Mouse (Mus musculus) MEL (cell line): ENCODE results near the gene Hsd17b14. TPM values are rescaled to one million over a fixed set of nuclear protein-coding genes. Genes with fewer than 3 reads are reported as not detected.

ENCODE experiments used
- DNase-seq: peaks from one replicate; pipeline ENCODE4 v3.0.0; 2011; ENCODE audit warnings: low read depth, low spot score
- H3K27ac ChIP-seq: 2 replicates; pipeline ENCODE4 v1.5.1; 2012; ENCODE audit warnings: low read depth, mild to moderate bottlenecking, control low read depth, low read length, moderate library complexity; ENCODE audit not compliant: control insufficient read depth
- H3K27me3 ChIP-seq, 2 experiments: fragments of 150-350 bp in 1 of 2; sonication (generic) in 1 of 2; 2 replicates each; pipeline ENCODE4 v1.6.1; 2012; ENCODE audit warnings: low read length in 2 of 2, mild to moderate bottlenecking in 2 of 2, improper control_type of control experiment in 1 of 2, moderate library complexity in 1 of 2; ENCODE audit not compliant: insufficient read depth in 2 of 2, control insufficient read depth in 1 of 2
- H3K36me3 ChIP-seq, 2 experiments: 2 replicates each; pipeline ENCODE4 v1.6.1; 2012 to 2014; ENCODE audit warnings: low read length in 2 of 2, improper control_type of control experiment in 1 of 2, inconsistent platforms in 1 of 2, mild to moderate bottlenecking in 1 of 2; ENCODE audit not compliant: insufficient read depth in 2 of 2, control insufficient read depth in 1 of 2
- H3K4me1 ChIP-seq, 2 experiments: fragments of 150-350 bp in 1 of 2; sonication (generic) in 1 of 2; 2 replicates each; pipeline ENCODE4 v1.6.1; 2012; ENCODE audit warnings: low read length in 2 of 2, improper control_type of control experiment in 1 of 2, mild to moderate bottlenecking in 1 of 2; ENCODE audit not compliant: insufficient read depth in 2 of 2, control insufficient read depth in 1 of 2
- H3K4me3 ChIP-seq, 2 experiments: fragments of 150-350 bp in 1 of 2; sonication (generic) in 1 of 2; 2 replicates each; pipeline ENCODE4 v1.5.1; 2012; ENCODE audit warnings: low read depth in 2 of 2, low read length in 2 of 2, mild to moderate bottlenecking in 2 of 2, moderate library complexity in 2 of 2, control low read depth in 1 of 2, improper control_type of control experiment in 1 of 2; ENCODE audit not compliant: control insufficient read depth in 1 of 2, insufficient read depth in 1 of 2
- H3K79me2 ChIP-seq: 2 replicates; pipeline ENCODE4 v1.6.1; 2012; ENCODE audit warnings: mild to moderate bottlenecking, low read length, moderate library complexity; ENCODE audit not compliant: control insufficient read depth, poor library complexity, insufficient read depth
- H3K9ac ChIP-seq: 2 replicates; pipeline ENCODE4 v1.6.1; 2012; ENCODE audit warnings: low read depth, mild to moderate bottlenecking, control low read depth, low read length, moderate library complexity; ENCODE audit not compliant: control insufficient read depth, poor library complexity, severe bottlenecking
- H3K9me3 ChIP-seq: fragments of 150-350 bp; sonication (generic); replicated peaks from 2 replicates; pipeline ENCODE4 v1.6.1; 2012; ENCODE audit warnings: mild to moderate bottlenecking, low read length, improper control_type of control experiment, moderate library complexity; ENCODE audit not compliant: insufficient read depth
- CHD1 ChIP-seq: IDR thresholded peaks from 2 replicates; pipeline ENCODE4 v1.6.1; 2012; ENCODE audit warnings: low read depth, mild to moderate bottlenecking, inconsistent platforms, low read length, improper control_type of control experiment
- E2F4 ChIP-seq: IDR thresholded peaks from 2 replicates; pipeline ENCODE4 v1.6.1; 2011; ENCODE audit warnings: low read depth, low read length, improper control_type of control experiment, borderline replicate concordance
- ELF1 ChIP-seq: IDR thresholded peaks from 2 replicates; pipeline ENCODE4 v1.6.1; 2014; ENCODE audit warnings: low read depth, mild to moderate bottlenecking, inconsistent platforms, low read length, improper control_type of control experiment, moderate library complexity
- ETS1 ChIP-seq: IDR thresholded peaks from 2 replicates; pipeline ENCODE4 v1.6.1; 2012; ENCODE audit warnings: low read depth, mild to moderate bottlenecking, inconsistent platforms, low read length, improper control_type of control experiment, moderate library complexity
- GABPA ChIP-seq: IDR thresholded peaks from 2 replicates; pipeline ENCODE4 v1.6.1; 2012; ENCODE audit warnings: low read depth, mild to moderate bottlenecking, inconsistent platforms, low read length, improper control_type of control experiment, moderate library complexity
- GATA1 ChIP-seq: IDR thresholded peaks from 2 replicates; pipeline ENCODE4 v1.6.1; 2011; ENCODE audit warnings: low read depth, low read length, improper control_type of control experiment
- JUND ChIP-seq: IDR thresholded peaks from 2 replicates; pipeline ENCODE4 v1.6.1; 2011; ENCODE audit warnings: low read depth, mild to moderate bottlenecking, improper control_type of control experiment, low read length
- MAX ChIP-seq: IDR thresholded peaks from 2 replicates; pipeline ENCODE4 v1.6.1; 2011; ENCODE audit warnings: low read length, improper control_type of control experiment
- MEF2A ChIP-seq: IDR thresholded peaks from 2 replicates; pipeline ENCODE4 v1.6.1; 2014; ENCODE audit warnings: low read depth, mild to moderate bottlenecking, inconsistent platforms, low read length, improper control_type of control experiment; ENCODE audit not compliant: poor library complexity, insufficient replicate concordance, severe bottlenecking; ENCODE audit errors: extremely low read depth
- MXI1 ChIP-seq: IDR thresholded peaks from 2 replicates; pipeline ENCODE4 v1.6.1; 2011; ENCODE audit warnings: mild to moderate bottlenecking, low read depth, low read length, improper control_type of control experiment
- MYB ChIP-seq: IDR thresholded peaks from 2 replicates; pipeline ENCODE4 v1.6.1; 2011; ENCODE audit warnings: mild to moderate bottlenecking, low read depth, low read length, improper control_type of control experiment
- MYC ChIP-seq: IDR thresholded peaks from 2 replicates; pipeline ENCODE4 v1.6.1; 2011; ENCODE audit warnings: low read depth, mild to moderate bottlenecking, low read length, improper control_type of control experiment, moderate library complexity
- POLR2A ChIP-seq, 2 experiments: IDR thresholded peaks; 2 replicates each; pipeline ENCODE4 v1.6.1; 2011 to 2012; ENCODE audit warnings: low read length in 2 of 2, mild to moderate bottlenecking in 2 of 2, control low read depth in 1 of 2, improper control_type of control experiment in 1 of 2, low read depth in 1 of 2, moderate library complexity in 1 of 2; ENCODE audit not compliant: control insufficient read depth in 1 of 2, insufficient read depth in 1 of 2, poor library complexity in 1 of 2
- SIN3A ChIP-seq: IDR thresholded peaks from 2 replicates; pipeline ENCODE4 v1.6.1; 2012; ENCODE audit warnings: low read length, improper control_type of control experiment, inconsistent platforms
- TAL1 ChIP-seq: IDR thresholded peaks from 2 replicates; pipeline ENCODE4 v1.6.1; 2012; ENCODE audit warnings: mild to moderate bottlenecking, inconsistent platforms, low read length, moderate library complexity, mixed read lengths
- TCF12 ChIP-seq: IDR thresholded peaks from 2 replicates; pipeline ENCODE4 v1.6.1; 2014; ENCODE audit warnings: low read depth, mild to moderate bottlenecking, inconsistent platforms, low read length, improper control_type of control experiment, moderate library complexity
- UBTF ChIP-seq: IDR thresholded peaks from 2 replicates; pipeline ENCODE4 v1.6.1; 2012; ENCODE audit warnings: low read depth, mild to moderate bottlenecking, inconsistent platforms, low read length, improper control_type of control experiment, moderate library complexity, borderline replicate concordance; ENCODE audit not compliant: insufficient read depth
- USF1 ChIP-seq: IDR thresholded peaks from 2 replicates; pipeline ENCODE4 v1.6.1; 2014; ENCODE audit warnings: low read depth, mild to moderate bottlenecking, inconsistent platforms, low read length, improper control_type of control experiment, moderate library complexity
- USF2 ChIP-seq, 2 experiments: IDR thresholded peaks; 2 replicates each; pipeline ENCODE4 v1.6.1; 2011 to 2012; ENCODE audit warnings: improper control_type of control experiment in 2 of 2, low read length in 2 of 2, borderline replicate concordance in 1 of 2, inconsistent platforms in 1 of 2, low read depth in 1 of 2, mild to moderate bottlenecking in 1 of 2; ENCODE audit not compliant: insufficient read depth in 1 of 2
- ZKSCAN1 ChIP-seq: IDR thresholded peaks from 2 replicates; pipeline ENCODE4 v1.6.1; 2012; ENCODE audit warnings: low read depth, mild to moderate bottlenecking, inconsistent platforms, low read length, improper control_type of control experiment, moderate library complexity
- ZMIZ1 ChIP-seq: IDR thresholded peaks from 2 replicates; pipeline ENCODE4 v1.6.1; 2012; ENCODE audit warnings: low read depth, mild to moderate bottlenecking, inconsistent platforms, low read length, improper control_type of control experiment, moderate library complexity
- ZNF384 ChIP-seq: IDR thresholded peaks from 2 replicates; pipeline ENCODE4 v1.6.1; 2012; ENCODE audit warnings: low read depth, mild to moderate bottlenecking, inconsistent platforms, low read length, improper control_type of control experiment
- polyA plus RNA-seq, 2 experiments: library from polyadenylated mRNA; stranded (reverse) in 1 of 2; unstranded in 1 of 2; fragments of >175 nt in 1 of 2; fragments of >200 nt in 1 of 2; gene quantifications; 2 replicates each; pipeline versions ENCODE4 v1.2.1 to v1.2.4; 2012; ENCODE audit warnings: low replicate concordance in 2 of 2, low read depth in 1 of 2; ENCODE audit not compliant: insufficient read length in 2 of 2, insufficient read depth in 1 of 2, missing spikeins in 1 of 2
- total RNA-seq: library from RNA; depleted of rRNA; stranded (reverse); fragments of 300-350 nt; gene quantifications from 2 replicates; pipeline ENCODE4 v1.2.3, GENCODE M21; 2012

The Hsd17b14 gene
- total and polyA plus RNA-seq, 3 experiments = 2.0 to 9.3 TPM; not detected in 1

DNA sequence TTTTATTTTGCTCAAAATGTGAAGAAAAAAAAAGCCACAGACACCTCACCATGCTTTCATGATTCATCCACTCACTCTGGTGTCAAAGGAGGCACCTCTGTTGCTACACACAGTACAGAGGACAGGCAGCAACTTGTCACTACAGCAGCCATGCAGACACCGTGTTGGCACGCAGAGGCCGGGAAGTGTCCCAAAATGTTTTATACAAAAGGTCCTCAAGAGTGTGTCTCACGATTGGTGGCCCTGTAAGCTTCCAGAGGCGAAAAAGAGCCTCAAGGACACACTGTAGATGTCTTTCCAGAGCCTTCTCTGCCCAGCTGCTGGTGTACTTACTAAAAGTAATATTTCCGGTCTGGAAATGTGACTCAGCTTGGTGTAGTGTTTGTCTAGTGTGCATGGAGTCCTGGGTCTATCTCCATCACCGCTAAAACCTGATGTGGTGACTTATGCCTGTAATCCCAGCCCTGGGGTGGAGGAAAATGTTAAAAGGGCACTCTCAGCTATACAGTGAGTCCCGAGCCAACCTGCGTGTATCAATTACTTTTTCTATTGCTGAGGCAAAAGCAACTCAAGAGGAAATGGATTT is 51.1 kb downstream of the Hsd17b14 start:
- Histone ChIP-seq H3K4me1 (peaks cover 2 to 5% of the 10 kb centered on the region in 2 experiments; a peak in 3 of 4 replicates), H3K9me3 (no peaks in the 10 kb centered on the region), H3K27ac (no peak overlapping the region), H3K79me2 (no peaks in the 10 kb centered on the region), H3K36me3 (peaks cover 0 to 2% of the 10 kb centered on the region in 2 experiments; a peak in 2 of 4 replicates), H3K4me3 (no peak overlapping the region), H3K9ac (no peak overlapping the region), H3K27me3 (no peaks in the 10 kb centered on the region)
- TF ChIP-seq ETS1 = no peak
- no peak for TF ChIP-seq CHD1
- no peak for TF ChIP-seq ZMIZ1
- no peak for TF ChIP-seq MXI1
- no peak for TF ChIP-seq UBTF
- DNase-seq = no peak

DNA sequence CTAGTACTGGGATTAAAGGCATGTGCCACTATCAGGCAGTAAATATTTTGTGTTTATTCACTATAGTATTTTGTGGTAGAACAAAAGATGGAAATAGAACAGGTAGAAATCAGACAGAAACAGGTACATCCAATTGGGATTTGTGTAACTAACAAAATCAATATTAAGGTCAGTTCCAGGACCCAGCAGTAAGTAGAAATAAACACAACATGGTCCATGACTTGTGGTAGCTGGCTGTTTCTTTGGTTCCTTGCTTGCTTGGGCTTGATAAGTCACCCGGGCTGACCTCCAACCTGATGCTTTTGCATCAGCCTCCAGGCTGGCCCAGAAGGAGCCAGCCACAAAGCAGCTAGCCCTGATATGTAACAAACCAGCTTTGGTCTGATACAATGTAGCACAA is 54.8 kb downstream of the Hsd17b14 start:
- no peak overlapping the region for H3K4me3 ChIP-seq

DNA sequence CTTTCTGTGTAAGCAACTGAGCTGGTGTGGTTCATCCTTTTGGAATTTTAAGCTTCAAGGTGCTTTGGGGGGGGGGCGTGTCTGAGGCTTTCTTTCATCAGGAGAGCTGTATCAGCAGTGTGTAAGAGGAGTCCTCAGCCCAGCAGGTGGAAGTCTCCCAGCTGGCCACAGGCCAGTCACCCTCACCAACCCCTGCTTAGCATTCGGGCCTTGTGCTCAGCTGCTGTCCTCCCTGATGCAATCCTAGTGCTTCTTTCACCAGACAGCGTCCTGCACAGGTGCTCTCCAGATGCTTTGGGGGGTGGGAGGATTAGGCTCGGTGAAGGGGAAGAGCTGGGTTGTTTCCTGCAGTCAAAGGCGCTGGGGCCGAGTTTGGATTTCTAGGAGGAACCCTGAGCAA is 61.6 kb downstream of the Hsd17b14 start:
- Histone ChIP-seq H3K9ac (peak overlapping the region; percentile 26; the same call in 1 of the 2 replicates), H3K27ac (no peak overlapping the region), H3K4me1 (peaks cover 9 to 26% of the 10 kb centered on the region in 2 experiments; a peak in 3 of 4 replicates), H3K9me3 (no peaks in the 10 kb centered on the region), H3K79me2 (no peaks in the 10 kb centered on the region), H3K36me3 (peaks cover 0 to 2% of the 10 kb centered on the region in 2 experiments; a peak in 2 of 4 replicates), H3K4me3 (no peak overlapping the region), H3K27me3 (peaks cover 0 to 2% of the 10 kb centered on the region in 2 experiments; a peak in 2 of 4 replicates)
- TF ChIP-seq MAX (no peak), TCF12 (peak; percentile 55; the same call in 1 of the 2 replicates), SIN3A (0 out of 2 replicates have a peak, but pooled peaks have one; percentile 15), ETS1 (peak; percentile 73)
- peak; percentile 60 for DNase-seq

More for the DNA sequence above, 54.8 kb downstream of the Hsd17b14 start:
- no peak for DNase-seq
- H3K27ac ChIP-seq = no peak overlapping the region
- H3K79me2 ChIP-seq = no peaks in the 10 kb centered on the region
- no peak for TF ChIP-seq ETS1
- no peak for TF ChIP-seq E2F4
- no peak for TF ChIP-seq JUND
- TF ChIP-seq USF2 (IDR thresholded peaks at IDR 0.05; ENCODE audit: borderline replicate concordance in 1 of 2, insufficient read depth in 1 of 2, low read depth in 1 of 2, low read length in 2 of 2) = no peak
- no peak for TF ChIP-seq USF1
- TF ChIP-seq MEF2A = no peak
- TF ChIP-seq GABPA = no peak
- no peak for TF ChIP-seq GATA1
- TF ChIP-seq ZKSCAN1 = no peak
- no peak for TF ChIP-seq MYB
- no peak for TF ChIP-seq MYC
- no peak for TF ChIP-seq MAX
- no peak for TF ChIP-seq ELF1
- TF ChIP-seq ZNF384 = no peak
- no peak for TF ChIP-seq POLR2A (IDR thresholded peaks at IDR 0.05; ENCODE audit: control insufficient read depth in 1 of 2, insufficient read depth in 1 of 2, low read depth in 1 of 2, low read length in 2 of 2, poor library complexity in 1 of 2)
- no peak for TF ChIP-seq CHD1
- TF ChIP-seq TAL1 = no peak
- no peak overlapping the region for H3K9ac ChIP-seq
- no peaks in the 10 kb centered on the region for H3K27me3 ChIP-seq
- peaks cover 0 to 4% of the 10 kb centered on the region in 2 experiments; a peak in 2 of 4 replicates for H3K36me3 ChIP-seq
- peaks cover 3 to 13% of the 10 kb centered on the region in 2 experiments; a peak in 3 of 4 replicates for H3K4me1 ChIP-seq
- H3K9me3 ChIP-seq = no peaks in the 10 kb centered on the region
